Mouse (Mus musculus): ENCODE data around the gene Ugt2b37. TPM values are rescaled to one million over a fixed set of nuclear protein-coding genes. Genes with fewer than 3 reads are reported as not detected.
"Not testable (repeated sequence)": the region's sequence is repeated elsewhere in the genome, so short reads cannot be mapped to it uniquely, and the experiment has no call there.

Gene Ugt2b37
- not detected in 2 replicates for polyA plus RNA-seq (2016; fragmentation: Nextera tagmentation; extraction: Ambion mirVana)

- not testable (repeated sequence) for H3K4me3 ChIP-seq; H3K4me1 ChIP-seq (replicated peaks); H3K9me3 ChIP-seq (replicated peaks); H3K4me2 ChIP-seq; H3K27ac ChIP-seq (ENCODE audit: poor library complexity, severe bottlenecking); H3K9ac ChIP-seq; ATAC-seq (ENCODE audit: insufficient number of reproducible peaks, low FRiP score); H3K27me3 ChIP-seq (replicated peaks); H3K36me3 ChIP-seq
- WGBS = 73% methylated on average over 3 of the region's 3 CpGs
Measured at GRCm38 (mm10) chr5:87254676-87255075, at the start of gene Ugt2b37. Gene Ugt2b37, minus strand, starts transcription at chr5:87254804.

- not testable (repeated sequence) for H3K4me3 ChIP-seq; H3K4me2 ChIP-seq; ATAC-seq (ENCODE audit: insufficient number of reproducible peaks, low FRiP score); H3K36me3 ChIP-seq; H3K27ac ChIP-seq (ENCODE audit: poor library complexity, severe bottlenecking); H3K27me3 ChIP-seq (replicated peaks); H3K4me1 ChIP-seq (replicated peaks); H3K9me3 ChIP-seq (replicated peaks); H3K9ac ChIP-seq
- 74% methylated on average over 4 of the region's 4 CpGs for WGBS
Measured at GRCm38 (mm10) chr5:87286180-87286579, 31.6 kb upstream of the Ugt2b37 start.

GRCm38 (mm10) chr5:87275986-87276385, 21.4 kb upstream of the Ugt2b37 start:
- 79% methylated on average over 4 of the region's 4 CpGs for WGBS
- H3K27ac ChIP-seq (ENCODE audit: poor library complexity, severe bottlenecking) = not testable (repeated sequence)

GRCm38 (mm10) chr5:87275581-87275980, 21.0 kb upstream of the Ugt2b37 start:
- no peak overlapping the region for H3K4me2 ChIP-seq
- no peak overlapping the region for H3K27ac ChIP-seq (ENCODE audit: poor library complexity, severe bottlenecking)
- no peak overlapping the region for H3K4me3 ChIP-seq
- 80% methylated on average over 6 of the region's 6 CpGs for WGBS
- no peak overlapping the region for H3K9ac ChIP-seq
- H3K36me3 ChIP-seq = no peaks in the 10 kb centered on the region
- H3K4me1 ChIP-seq (replicated peaks) = no peaks in the 10 kb centered on the region
- ATAC-seq (ENCODE audit: insufficient number of reproducible peaks, low FRiP score) = no peak
- peaks cover 2% of the 10 kb centered on the region; the same call in 1 of the 2 replicates for H3K9me3 ChIP-seq (replicated peaks)
- no peaks in the 10 kb centered on the region for H3K27me3 ChIP-seq (replicated peaks)

More at GRCm38 (mm10) chr5:87275986-87276385, 21.4 kb upstream of the Ugt2b37 start:
- not testable (repeated sequence) for H3K4me2 ChIP-seq; H3K9ac ChIP-seq; H3K27me3 ChIP-seq (replicated peaks); H3K4me3 ChIP-seq; ATAC-seq (ENCODE audit: insufficient number of reproducible peaks, low FRiP score); H3K9me3 ChIP-seq (replicated peaks); H3K4me1 ChIP-seq (replicated peaks); H3K36me3 ChIP-seq

- 67% methylated on average over 3 of the region's 3 CpGs for WGBS
- no peak for ATAC-seq (ENCODE audit: insufficient number of reproducible peaks, low FRiP score)
- no peak overlapping the region for H3K4me2 ChIP-seq
Measured at GRCm38 (mm10) chr5:87255831-87256230, 1.2 kb upstream of the Ugt2b37 start.

GRCm38 (mm10) chr5:87242140-87242539, 12.5 kb downstream of the Ugt2b37 start:
- not testable (repeated sequence) for ATAC-seq (ENCODE audit: insufficient number of reproducible peaks, low FRiP score); H3K27me3 ChIP-seq (replicated peaks); H3K4me1 ChIP-seq (replicated peaks); H3K4me3 ChIP-seq; H3K9me3 ChIP-seq (replicated peaks); H3K27ac ChIP-seq (ENCODE audit: poor library complexity, severe bottlenecking); H3K4me2 ChIP-seq; H3K36me3 ChIP-seq; H3K9ac ChIP-seq

More at GRCm38 (mm10) chr5:87255831-87256230, 1.2 kb upstream of the Ugt2b37 start:
- Histone ChIP-seq H3K36me3 (no peaks in the 10 kb centered on the region), H3K4me3 (no peak overlapping the region), H3K9me3 (replicated peaks) (no peaks in the 10 kb centered on the region), H3K9ac (no peak overlapping the region), H3K27me3 (replicated peaks) (no peaks in the 10 kb centered on the region), H3K4me1 (replicated peaks) (no peaks in the 10 kb centered on the region), H3K27ac (ENCODE audit: poor library complexity, severe bottlenecking) (no peak overlapping the region)

- WGBS = 56% methylated on average over 2 of the region's 2 CpGs
- not testable (repeated sequence) for H3K27ac ChIP-seq (ENCODE audit: poor library complexity, severe bottlenecking)
Measured at GRCm38 (mm10) chr5:87196430-87196829, 58.2 kb downstream of the Ugt2b37 start.

More at GRCm38 (mm10) chr5:87196430-87196829, 58.2 kb downstream of the Ugt2b37 start:
- H3K9ac ChIP-seq; H3K9me3 ChIP-seq (replicated peaks); ATAC-seq (ENCODE audit: insufficient number of reproducible peaks, low FRiP score); H3K4me2 ChIP-seq; H3K27me3 ChIP-seq (replicated peaks); H3K4me1 ChIP-seq (replicated peaks); H3K4me3 ChIP-seq; H3K36me3 ChIP-seq: not testable (repeated sequence)

Other genes with a start within 250 kb of the Ugt2b37 start
- gene Ugt2b36, start 162.2 kb downstream of the Ugt2b37 start, polyA plus RNA-seq (2016; fragmentation: Nextera tagmentation; extraction: Ambion mirVana) = not detected in 2 replicates
- gene Ugt2b5, start 114.5 kb downstream of the Ugt2b37 start, polyA plus RNA-seq (2016; fragmentation: Nextera tagmentation; extraction: Ambion mirVana) = not detected in 2 replicates
- not detected in 2 replicates for gene Ugt2a3, start 82.4 kb upstream of the Ugt2b37 start, polyA plus RNA-seq (2016; fragmentation: Nextera tagmentation; extraction: Ambion mirVana)
- not detected in 2 replicates for gene Ugt2b38, start 169.4 kb upstream of the Ugt2b37 start, polyA plus RNA-seq (2016; fragmentation: Nextera tagmentation; extraction: Ambion mirVana)
- not detected in 2 replicates for gene Ugt2a2, start 227.5 kb upstream of the Ugt2b37 start, polyA plus RNA-seq (2016; fragmentation: Nextera tagmentation; extraction: Ambion mirVana)
- gene Gm43638, start 232.0 kb upstream of the Ugt2b37 start, polyA plus RNA-seq (2016; fragmentation: Nextera tagmentation; extraction: Ambion mirVana) = not detected in 2 replicates
- gene Ugt2a1, start 236.1 kb upstream of the Ugt2b37 start, polyA plus RNA-seq (2016; fragmentation: Nextera tagmentation; extraction: Ambion mirVana) = not detected in 2 replicates

Data from heart, embryonic 12.5 days (tissue).